Mouse (Mus musculus): Measurements from ENCODE around the gene Ttc6.
A peak's percentile ranks its signal among the peaks of the same experiment; 100 is the strongest.

Ttc6 gene

GRCm38 (mm10) chr12:57563909-57564308 lies at the start of gene Ttc6:
Gene Ttc6, plus strand, starts transcription at chr12:57564113.
- no peak for DNase-seq (ENCODE audit: extremely low spot score)

DNA sequence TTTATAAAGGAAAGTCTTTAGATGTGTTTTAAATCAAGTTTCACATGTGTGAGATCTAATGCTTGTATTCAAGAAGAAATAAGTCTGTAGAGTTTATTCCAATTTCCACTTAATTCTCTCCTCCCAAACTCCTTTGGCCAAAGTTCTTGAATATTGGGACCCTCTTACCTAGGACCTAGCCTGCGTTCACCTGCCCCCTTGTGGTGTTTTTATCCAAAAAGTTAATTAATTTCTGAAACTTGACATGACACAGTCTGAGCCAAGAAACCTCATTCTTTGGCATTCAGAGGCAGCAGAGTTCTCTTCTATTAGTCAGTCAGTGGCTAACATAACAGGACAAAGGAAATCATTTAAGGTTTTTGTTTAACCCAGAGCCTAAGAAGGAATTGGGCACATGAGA lies 49.4 kb upstream of the Ttc6 start:
- DNase-seq (ENCODE audit: extremely low spot score): no peak

- no peak for DNase-seq (ENCODE audit: extremely low spot score)
Observed at GRCm38 (mm10) chr12:57515702-57516377, 48.1 kb upstream of the Ttc6 start.

GRCm38 (mm10) chr12:57528335-57528734 lies 35.6 kb upstream of the Ttc6 start:
- DNase-seq (ENCODE audit: extremely low spot score): no peak

GRCm38 (mm10) chr12:57530474-57530873 lies 33.4 kb upstream of the Ttc6 start:
- DNase-seq (ENCODE audit: extremely low spot score): no peak

DNA sequence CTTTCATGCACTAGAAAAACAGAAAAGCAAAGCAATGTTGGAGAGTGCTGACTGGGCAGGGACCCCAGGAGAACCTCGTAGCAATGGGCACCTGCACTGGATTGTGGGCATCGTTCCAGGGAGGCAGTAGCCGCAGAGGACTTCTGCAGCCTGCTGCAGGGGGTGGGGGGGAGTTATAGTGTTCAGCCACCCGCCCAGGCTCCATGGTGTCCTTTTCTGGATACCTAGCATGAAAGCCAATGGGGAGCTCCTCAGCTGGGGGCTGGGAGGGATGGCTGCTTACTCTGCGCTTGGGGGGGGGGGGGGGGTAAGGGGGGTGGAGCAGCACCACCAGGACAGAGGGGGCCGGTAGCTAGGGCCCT lies 29.4 kb upstream of the Ttc6 start:
- no peak for DNase-seq (ENCODE audit: extremely low spot score)

DNA sequence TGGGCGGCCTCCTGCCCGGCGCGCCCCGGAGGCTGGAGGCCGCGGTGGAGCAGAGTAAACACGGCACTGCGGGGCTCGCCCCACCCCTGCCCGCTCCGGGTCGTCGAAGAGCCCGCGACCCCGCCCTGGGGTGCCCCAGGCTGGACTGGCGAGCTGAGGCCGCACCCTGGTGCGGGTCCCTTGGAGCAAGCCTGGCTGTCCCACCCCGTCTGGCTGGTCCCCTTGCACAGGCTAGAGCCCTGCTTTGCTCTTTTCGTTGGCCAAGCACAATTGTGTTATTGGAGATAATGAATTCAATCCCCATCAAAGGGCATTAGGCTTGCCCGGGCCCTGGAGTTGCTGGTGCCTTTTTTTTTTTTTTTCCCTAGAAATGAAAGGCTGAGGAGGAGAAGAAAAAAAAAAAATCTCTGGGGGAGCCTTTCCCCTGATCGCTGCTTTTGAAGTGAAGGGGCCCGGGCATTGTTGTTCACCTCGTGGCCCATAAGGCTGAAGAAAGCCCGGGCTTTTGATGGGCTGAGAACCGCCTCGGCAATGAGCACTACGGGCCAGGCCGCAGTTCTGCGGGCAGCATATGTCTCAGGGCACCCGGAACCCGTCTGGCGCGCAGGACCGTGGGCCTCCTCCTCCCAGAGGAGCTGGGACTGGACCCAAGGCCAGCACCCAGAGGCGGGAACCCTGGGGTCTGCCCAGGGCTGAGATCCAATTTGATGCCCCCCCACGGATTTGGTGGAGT lies 28.9 kb upstream of the Ttc6 start:
- DNase-seq (ENCODE audit: extremely low spot score): peak; percentile 57

- no peak for DNase-seq (ENCODE audit: extremely low spot score)
Observed at GRCm38 (mm10) chr12:57536056-57536908, 27.6 kb upstream of the Ttc6 start.

DNA sequence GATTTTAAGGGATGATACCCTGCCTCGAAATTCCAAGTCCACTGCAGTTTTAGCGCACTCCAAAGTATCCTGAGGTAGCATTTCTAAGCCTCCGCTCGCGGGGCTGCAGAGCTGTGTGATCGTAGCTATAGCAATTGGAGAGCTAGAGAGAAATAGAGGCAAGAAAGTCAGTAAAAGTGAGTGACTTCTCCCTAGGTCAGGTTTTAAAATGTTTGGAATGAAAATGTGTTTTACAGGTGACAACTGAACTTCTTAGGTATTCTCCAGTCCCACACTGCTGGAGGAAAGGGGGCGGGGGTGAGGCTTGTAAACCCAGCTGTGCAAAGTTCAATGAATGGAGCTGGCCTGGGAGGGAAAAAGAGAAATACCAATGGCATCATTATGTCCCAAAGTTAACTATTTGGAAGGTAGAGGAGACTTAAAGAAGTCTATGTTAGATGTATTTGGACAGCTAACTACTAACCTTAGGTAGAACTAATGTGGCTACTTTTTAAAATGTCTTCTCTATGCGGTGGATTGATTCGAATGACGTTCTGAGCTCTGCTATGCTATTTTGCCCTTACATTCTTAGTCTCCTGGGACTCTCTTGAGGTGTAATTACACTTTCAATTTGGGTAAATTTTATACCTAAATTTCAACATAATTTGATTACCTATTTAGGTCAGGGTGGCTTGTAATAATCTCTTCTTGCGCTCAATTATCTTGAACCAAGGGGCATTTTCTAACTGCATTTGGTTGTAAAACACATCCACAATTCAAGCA lies 26.8 kb upstream of the Ttc6 start:
- no peak for DNase-seq (ENCODE audit: extremely low spot score)

DNA sequence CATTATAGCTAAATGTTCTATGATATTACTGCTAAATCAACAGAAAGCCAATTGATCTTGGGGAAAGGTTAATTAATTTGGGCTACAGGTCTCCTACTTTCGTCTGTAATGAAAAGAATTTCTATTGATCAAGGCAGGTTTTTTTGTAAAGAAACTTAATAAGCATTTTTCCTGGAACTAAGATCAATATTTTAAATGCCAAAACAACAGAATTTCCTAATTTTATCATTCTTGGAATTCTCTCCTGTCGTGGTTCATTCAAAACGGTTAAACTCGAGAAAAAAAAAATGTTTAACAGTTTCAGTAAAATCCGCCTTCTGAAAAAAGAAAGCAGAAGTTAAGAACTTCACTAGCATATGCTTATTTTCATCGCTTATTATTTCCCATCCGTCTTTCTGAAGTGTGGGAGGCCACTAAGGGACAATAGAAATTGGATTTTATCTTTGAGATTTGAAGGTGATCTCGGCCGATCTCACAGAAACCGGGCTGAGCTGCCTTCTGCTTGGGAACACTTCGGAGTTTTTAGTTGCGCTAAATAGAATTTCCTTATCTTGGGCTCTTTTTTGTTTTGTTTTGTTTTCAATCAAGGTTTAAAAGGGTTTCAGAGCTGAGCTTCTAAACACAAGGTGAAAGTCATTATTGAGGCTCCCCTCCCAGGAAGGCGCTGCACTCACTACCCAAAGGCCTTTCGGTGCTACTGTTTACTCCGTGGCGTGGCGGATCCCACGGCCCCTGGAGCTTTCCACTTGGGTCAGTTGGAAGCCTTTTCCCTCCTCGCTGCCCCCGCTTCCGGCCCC lies 25.9 kb upstream of the Ttc6 start:
- DNase-seq (ENCODE audit: extremely low spot score): no peak

- DNase-seq (ENCODE audit: extremely low spot score): peak; percentile 78
Observed at GRCm38 (mm10) chr12:57538588-57539550, 25.0 kb upstream of the Ttc6 start.

- DNase-seq (ENCODE audit: extremely low spot score): no peak
Observed at GRCm38 (mm10) chr12:57539551-57539985, 24.3 kb upstream of the Ttc6 start.

GRCm38 (mm10) chr12:57541118-57541517 lies 22.8 kb upstream of the Ttc6 start:
- no peak for DNase-seq (ENCODE audit: extremely low spot score)

GRCm38 (mm10) chr12:57541931-57542745 lies 21.8 kb upstream of the Ttc6 start:
- peak; percentile 71 for DNase-seq (ENCODE audit: extremely low spot score)

DNA sequence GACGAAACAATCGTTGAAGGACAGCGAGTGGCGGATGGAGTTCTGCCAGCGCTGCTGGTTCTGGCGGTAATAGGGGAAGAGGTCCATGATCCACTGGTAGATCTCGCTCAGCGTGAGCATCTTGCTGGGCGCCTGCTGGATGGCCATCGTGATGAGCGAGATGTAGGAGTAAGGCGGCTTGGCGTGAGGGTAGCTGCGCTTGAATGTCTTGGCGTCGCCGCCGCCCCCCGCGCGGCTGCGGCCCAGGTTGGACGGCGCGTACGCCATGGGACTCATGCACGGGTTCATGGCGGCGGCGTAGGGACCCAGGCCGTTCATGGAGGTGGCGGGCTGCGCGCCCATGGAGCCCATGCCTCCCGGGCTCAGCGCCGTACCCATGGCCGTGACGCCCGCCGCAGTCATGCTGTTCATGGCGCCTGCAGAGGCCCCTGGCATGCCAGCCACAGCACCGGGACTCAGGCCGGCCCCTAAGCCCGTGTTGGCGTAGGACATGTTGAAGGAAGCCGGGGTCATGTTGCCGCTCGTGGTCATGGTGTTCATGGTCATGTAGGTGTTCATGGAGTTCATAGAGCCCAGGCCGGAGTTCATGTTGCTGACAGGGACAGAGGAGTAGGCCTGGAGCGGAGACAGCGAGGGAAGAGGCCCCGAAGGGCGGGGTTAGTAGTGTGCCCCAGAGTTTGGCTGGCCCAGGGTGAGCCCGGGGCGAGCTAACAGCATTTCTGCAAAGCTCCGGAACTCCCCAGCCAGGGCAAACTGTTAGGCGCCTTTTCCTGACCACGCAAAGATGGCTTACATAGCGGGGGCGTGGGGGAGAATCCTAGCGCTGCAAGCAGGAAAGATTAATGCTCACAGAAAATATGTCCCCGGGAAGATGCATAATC lies 20.9 kb upstream of the Ttc6 start:
- DNase-seq (ENCODE audit: extremely low spot score): no peak

- DNase-seq (ENCODE audit: extremely low spot score): no peak
Observed at GRCm38 (mm10) chr12:57543627-57543991, 20.3 kb upstream of the Ttc6 start.

DNA sequence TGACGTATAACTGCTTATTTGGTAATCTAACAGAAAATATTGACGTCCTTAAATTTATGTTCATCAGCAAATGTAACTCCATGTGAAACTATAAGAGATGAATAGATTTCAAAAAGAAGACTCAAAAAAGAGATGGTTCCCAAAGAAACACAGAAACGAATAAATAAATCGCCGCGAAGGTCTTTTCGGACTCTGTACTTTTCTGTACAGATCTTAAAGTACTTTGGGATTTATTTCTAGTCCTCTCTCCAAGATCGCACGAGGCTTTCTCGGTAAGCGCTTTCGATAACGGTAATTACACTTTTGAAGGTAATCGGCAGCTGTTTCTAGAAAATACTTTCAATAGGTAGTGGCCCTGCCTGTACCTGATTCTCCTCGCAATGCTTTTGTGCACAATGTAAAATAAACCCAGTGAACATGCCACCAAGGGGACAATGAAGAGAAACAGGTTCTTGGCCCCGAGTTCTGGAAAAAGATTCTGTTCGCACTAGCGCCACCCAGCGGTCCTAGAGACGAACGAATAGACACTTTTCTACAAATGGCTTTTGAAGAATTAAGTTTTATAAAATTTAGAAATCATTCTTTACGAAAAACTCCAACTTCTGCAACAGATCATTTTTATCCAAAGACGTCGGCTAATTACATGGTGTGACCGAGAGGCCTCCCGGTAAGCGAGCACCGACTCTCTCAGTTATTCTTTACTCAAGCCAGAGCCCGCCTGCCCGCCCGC lies 19.1 kb upstream of the Ttc6 start:
- peak; percentile 74 for DNase-seq (ENCODE audit: extremely low spot score)
